Mouse (Mus musculus): ENCODE measurements around the gene Olfr1371.

- TF ChIP-seq ZNF384 (IDR thresholded peaks at IDR 0.05; ENCODE audit: low read depth, low read length) (no peak), HCFC1 (IDR thresholded peaks at IDR 0.05; ENCODE audit: borderline replicate concordance, insufficient read depth, low read length) (no peak), ZC3H11A (IDR thresholded peaks at IDR 0.05; ENCODE audit: borderline replicate concordance, low read depth, low read length) (no peak)
These were observed 48.6 kb upstream of the Olfr1371 start for GRCm38 (mm10) chr11:52262338-52262737.
